Mouse (Mus musculus): ENCODE results near the gene Cpeb3. TPM values are rescaled to one million over a fixed set of nuclear protein-coding genes. Genes with fewer than 3 reads are reported as not detected.

The Cpeb3 gene
- polyA plus RNA-seq, 1 experiment from 2014 or later = 1.3 TPM

DNA sequence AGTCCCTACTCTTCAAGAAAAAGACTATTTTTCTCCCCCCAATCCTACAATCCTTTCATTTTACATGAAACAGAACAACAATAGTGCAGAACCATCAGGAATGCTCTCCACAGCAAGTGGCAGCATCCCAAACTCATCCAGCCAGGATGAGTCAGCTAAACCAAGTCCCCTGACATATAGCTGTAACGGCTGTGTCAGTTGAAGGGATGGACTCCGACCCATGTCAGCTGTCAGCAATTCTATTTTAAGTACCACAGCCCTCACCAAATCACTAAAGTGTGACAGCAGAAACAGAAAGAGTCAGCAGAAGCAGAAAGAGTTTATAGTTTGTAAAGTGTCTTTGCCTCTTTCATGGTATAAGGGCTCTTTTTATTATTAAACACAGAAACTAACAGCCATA, 148.8 kb downstream of the Cpeb3 start:
- no peaks in the 10 kb centered on the region for H3K4me1 ChIP-seq (ENCODE audit: insufficient read depth, low read length)
- H3K9ac ChIP-seq (replicated peaks; ENCODE audit: low read length) = no peak overlapping the region
- no peak overlapping the region for H3K4me2 ChIP-seq (replicated peaks; ENCODE audit: low read depth, low read length)
- no peaks in the 10 kb centered on the region for H3K27me3 ChIP-seq (ENCODE audit: insufficient read depth, low read length)
- H3K4me3 ChIP-seq (ENCODE audit: low read length) = no peak overlapping the region
- no peak for ATAC-seq (ENCODE audit: low FRiP score, low TSS enrichment)
- H3K36me3 ChIP-seq (ENCODE audit: insufficient read depth, low read length) = no peaks in the 10 kb centered on the region
- WGBS = 31% methylated on average over 2 of the region's 2 CpGs
- no peak overlapping the region for H3K27ac ChIP-seq (ENCODE audit: low read length)
- H3K9me3 ChIP-seq (ENCODE audit: low read length) = no peaks in the 10 kb centered on the region

DNA sequence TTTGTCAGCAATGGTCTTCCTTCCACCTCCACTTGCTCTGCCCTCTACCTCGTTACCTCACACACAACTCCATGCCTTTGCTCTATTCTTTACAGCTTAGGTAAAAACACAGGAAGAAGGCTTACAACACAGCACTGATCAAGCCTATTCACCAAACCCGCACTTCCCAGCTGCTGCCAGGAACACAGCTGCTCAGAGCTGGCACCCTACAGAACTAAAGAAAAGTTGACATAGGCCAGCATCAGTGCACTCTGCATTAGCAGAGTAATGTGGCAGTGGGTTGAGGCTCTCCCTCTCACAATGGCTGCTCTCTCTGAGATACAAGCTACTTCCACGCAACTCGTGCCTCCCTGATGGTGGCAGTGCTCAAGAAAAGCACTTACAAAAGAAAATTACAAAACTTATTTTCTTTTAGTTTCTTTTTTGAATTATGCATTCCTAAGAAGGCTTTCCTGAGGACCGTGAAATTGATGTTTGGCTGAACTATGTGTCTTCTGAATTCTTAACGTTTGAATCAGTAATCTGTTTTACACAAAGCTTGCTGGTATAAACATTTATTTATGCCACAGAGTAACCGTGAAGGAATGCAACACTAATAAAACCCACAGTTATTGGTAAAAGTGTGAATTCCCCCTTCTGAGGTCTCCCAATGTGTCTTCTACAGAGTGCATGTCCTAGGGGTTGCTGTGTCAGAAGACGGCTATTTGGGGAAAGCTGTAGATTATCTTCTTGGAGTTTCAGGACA, 151.1 kb downstream of the Cpeb3 start:
- Histone ChIP-seq H3K27me3 (ENCODE audit: insufficient read depth, low read length) (no peaks in the 10 kb centered on the region), H3K9me3 (ENCODE audit: low read length) (no peaks in the 10 kb centered on the region), H3K27ac (ENCODE audit: low read length) (no peak overlapping the region), H3K4me3 (ENCODE audit: low read length) (no peak overlapping the region), H3K9ac (replicated peaks; ENCODE audit: low read length) (no peak overlapping the region), H3K36me3 (ENCODE audit: insufficient read depth, low read length) (no peaks in the 10 kb centered on the region), H3K4me1 (ENCODE audit: insufficient read depth, low read length) (no peaks in the 10 kb centered on the region), H3K4me2 (replicated peaks; ENCODE audit: low read depth, low read length) (no peak overlapping the region)
- 82% methylated on average over 8 of the region's 8 CpGs for whole genome bisulfite sequencing
- ATAC-seq (ENCODE audit: low FRiP score, low TSS enrichment) = no peak

DNA sequence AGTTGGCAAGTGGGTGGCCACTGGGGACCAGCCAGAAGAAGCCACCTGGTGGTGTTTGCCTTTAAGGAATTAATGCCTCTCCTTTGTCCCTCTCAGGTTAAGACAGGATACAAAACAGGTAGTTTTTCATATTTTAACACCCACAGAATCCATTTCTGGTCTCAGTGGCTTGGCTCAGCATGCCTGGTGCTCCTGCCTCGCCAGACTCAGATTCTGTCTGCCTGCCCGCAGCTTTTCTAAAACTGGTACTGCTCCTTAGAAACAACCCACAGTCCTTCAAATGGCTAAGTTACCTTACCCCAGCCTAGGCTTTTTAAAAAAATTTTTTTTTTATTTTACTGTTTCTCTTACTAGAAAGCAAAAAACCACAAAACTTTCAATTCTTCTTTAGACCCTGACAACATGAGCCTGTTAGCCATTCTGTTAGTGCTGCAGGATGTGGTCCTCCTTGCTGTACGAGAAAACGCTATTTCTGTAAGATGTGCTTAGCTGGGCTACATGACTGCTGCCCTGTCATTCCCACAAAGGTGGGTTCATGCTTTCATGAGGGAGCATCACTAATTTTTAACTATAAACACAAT, 152.3 kb downstream of the Cpeb3 start:
- no peak overlapping the region for H3K4me3 ChIP-seq (ENCODE audit: low read length)

DNA sequence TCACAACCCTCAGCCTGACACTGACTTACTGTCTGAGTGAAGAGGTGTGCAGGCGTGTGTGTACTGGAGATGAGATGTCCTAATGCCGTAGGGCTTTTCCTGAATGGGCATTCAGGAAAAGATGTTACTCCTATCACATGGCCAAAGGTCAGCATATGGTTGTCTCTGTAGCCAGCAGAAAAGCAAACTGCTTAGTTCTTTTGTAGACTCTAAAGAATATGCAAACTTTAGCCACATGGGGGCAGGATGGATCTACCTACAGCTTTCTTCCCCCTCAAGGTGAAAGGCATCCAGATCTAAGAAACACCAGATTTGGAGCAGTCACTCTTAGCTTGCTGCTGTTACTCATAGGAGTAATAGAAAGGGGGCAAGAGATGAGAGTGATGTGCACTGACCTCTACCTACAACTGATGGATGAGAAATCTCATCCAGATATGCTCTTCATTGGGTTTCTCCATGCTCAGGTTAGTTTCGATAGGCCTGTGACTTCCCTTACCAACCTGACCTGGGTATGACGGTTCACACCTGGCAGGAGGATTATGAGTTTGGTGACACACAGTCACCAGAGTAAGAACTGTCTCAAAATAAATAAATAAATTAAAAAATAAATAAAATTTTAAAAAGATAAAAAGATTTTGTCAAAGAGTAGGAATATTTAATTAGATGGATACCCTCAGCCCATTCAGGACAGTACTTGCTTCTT, 157.6 kb downstream of the Cpeb3 start:
- H3K36me3 ChIP-seq (ENCODE audit: insufficient read depth, low read length) = no peaks in the 10 kb centered on the region
- WGBS = 63% methylated on average over 4 of the region's 4 CpGs
- no peak for ATAC-seq (ENCODE audit: low FRiP score, low TSS enrichment)
- no peak overlapping the region for H3K4me2 ChIP-seq (replicated peaks; ENCODE audit: low read depth, low read length)
- no peaks in the 10 kb centered on the region for H3K4me1 ChIP-seq (ENCODE audit: insufficient read depth, low read length)
- H3K9ac ChIP-seq (replicated peaks; ENCODE audit: low read length) = no peak overlapping the region
- no peaks in the 10 kb centered on the region for H3K27me3 ChIP-seq (ENCODE audit: insufficient read depth, low read length)
- H3K4me3 ChIP-seq (ENCODE audit: low read length) = no peak overlapping the region
- H3K9me3 ChIP-seq (ENCODE audit: low read length) = no peaks in the 10 kb centered on the region
- no peak overlapping the region for H3K27ac ChIP-seq (ENCODE audit: low read length)

More for the DNA sequence above, 152.3 kb downstream of the Cpeb3 start:
- Histone ChIP-seq H3K27me3 (ENCODE audit: insufficient read depth, low read length) (no peaks in the 10 kb centered on the region), H3K4me1 (ENCODE audit: insufficient read depth, low read length) (no peaks in the 10 kb centered on the region), H3K27ac (ENCODE audit: low read length) (no peak overlapping the region), H3K4me2 (replicated peaks; ENCODE audit: low read depth, low read length) (no peak overlapping the region), H3K9me3 (ENCODE audit: low read length) (no peaks in the 10 kb centered on the region), H3K36me3 (ENCODE audit: insufficient read depth, low read length) (no peaks in the 10 kb centered on the region), H3K9ac (replicated peaks; ENCODE audit: low read length) (no peak overlapping the region)
- WGBS = 81% methylated on average over 4 of the region's 4 CpGs
- ATAC-seq (ENCODE audit: low FRiP score, low TSS enrichment) = no peak

DNA sequence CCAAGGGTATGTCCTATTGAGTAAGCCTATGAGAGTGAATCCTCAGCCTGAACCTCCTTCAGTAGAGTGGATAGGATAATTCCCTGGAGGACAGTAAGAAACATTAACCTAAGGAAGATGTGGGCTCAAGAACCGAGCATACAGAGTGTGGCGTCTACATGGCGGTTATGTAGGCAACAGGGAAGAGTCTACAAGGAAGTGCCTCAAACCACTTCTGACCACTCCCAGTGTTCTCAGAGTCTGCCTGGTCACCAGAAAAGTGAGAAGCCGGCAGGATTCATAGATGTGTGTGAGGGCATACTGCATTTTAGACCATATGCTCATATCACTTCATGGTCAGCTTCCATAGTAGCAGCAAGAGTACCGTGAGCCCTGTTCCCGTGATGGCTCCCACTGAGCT, 159.9 kb downstream of the Cpeb3 start:
- Histone ChIP-seq H3K4me1 (ENCODE audit: insufficient read depth, low read length) (no peaks in the 10 kb centered on the region), H3K4me3 (ENCODE audit: low read length) (no peak overlapping the region), H3K36me3 (ENCODE audit: insufficient read depth, low read length) (no peaks in the 10 kb centered on the region), H3K27me3 (ENCODE audit: insufficient read depth, low read length) (no peaks in the 10 kb centered on the region), H3K27ac (ENCODE audit: low read length) (no peak overlapping the region), H3K4me2 (replicated peaks; ENCODE audit: low read depth, low read length) (no peak overlapping the region), H3K9ac (replicated peaks; ENCODE audit: low read length) (no peak overlapping the region), H3K9me3 (ENCODE audit: low read length) (no peaks in the 10 kb centered on the region)
- 91% methylated on average over 6 of the region's 6 CpGs for WGBS
- ATAC-seq (ENCODE audit: low FRiP score, low TSS enrichment) = no peak

DNA sequence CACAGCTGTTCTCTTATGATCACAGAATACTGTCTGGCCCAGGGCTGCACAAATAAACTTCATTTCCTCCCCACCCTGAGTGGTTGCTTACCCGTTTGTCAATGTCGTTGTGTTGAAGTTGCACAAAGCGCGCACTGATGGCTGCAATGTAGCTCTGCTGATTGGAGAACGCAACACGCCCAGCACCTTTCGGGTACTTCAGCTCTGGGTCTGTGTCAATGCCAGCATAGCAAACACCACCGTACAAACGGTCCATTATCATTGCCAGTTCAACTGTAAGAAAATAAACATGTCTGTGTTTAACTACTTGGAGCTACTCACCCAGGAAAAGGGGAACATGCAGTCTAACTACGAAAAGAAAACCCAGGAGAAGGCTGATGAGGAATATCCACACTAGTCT, 164.0 kb downstream of the Cpeb3 start:
- Histone ChIP-seq H3K27me3 (ENCODE audit: insufficient read depth, low read length) (no peaks in the 10 kb centered on the region), H3K4me1 (ENCODE audit: insufficient read depth, low read length) (no peaks in the 10 kb centered on the region), H3K36me3 (ENCODE audit: insufficient read depth, low read length) (no peaks in the 10 kb centered on the region), H3K9ac (replicated peaks; ENCODE audit: low read length) (no peak overlapping the region), H3K4me2 (replicated peaks; ENCODE audit: low read depth, low read length) (no peak overlapping the region), H3K9me3 (ENCODE audit: low read length) (no peaks in the 10 kb centered on the region), H3K27ac (ENCODE audit: low read length) (no peak overlapping the region), H3K4me3 (ENCODE audit: low read length) (no peak overlapping the region)
- ATAC-seq (ENCODE audit: low FRiP score, low TSS enrichment) = no peak
- WGBS = 79% methylated on average over 10 of the region's 10 CpGs

DNA sequence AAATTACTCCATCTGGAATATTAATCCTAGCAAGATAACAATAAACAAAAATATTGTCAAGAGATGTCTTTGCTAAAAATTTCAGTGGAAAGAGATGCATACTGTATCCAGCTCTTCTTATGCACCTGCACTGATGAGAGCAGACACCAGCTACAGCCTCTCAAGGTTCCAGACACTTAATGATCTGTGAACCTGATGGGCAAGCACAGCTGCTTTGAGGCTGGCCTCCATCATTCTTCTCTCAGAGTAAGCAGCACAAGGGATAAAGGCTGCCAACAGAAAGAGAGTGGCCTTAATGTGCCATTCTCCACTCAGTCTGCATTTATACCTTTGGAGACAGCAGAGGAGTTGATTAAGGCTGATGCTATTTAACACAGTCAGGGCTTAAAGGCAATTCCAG, 167.5 kb downstream of the Cpeb3 start:
- no peaks in the 10 kb centered on the region for H3K4me1 ChIP-seq (ENCODE audit: insufficient read depth, low read length)

DNA sequence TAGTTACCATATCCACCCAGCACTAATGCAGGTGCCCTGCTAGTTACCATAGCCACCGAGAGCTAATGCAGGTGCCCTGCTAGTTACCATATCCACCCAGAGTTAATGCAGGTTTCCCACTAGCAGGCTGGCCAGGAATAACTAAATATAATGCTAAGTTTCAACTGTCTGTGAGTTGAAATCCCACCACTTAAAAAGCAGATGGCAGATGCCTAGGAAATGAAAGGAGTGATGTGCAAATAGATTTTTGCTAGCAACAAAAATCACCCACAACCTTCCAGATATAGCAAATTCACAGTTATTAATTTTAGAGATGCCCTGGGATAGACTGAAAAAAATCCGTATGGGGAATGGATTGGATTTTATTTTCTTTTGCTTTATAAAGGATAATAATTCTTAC, 176.0 kb downstream of the Cpeb3 start:
- ATAC-seq (ENCODE audit: low FRiP score, low TSS enrichment) = no peak
- H3K27ac ChIP-seq (ENCODE audit: low read length) = no peak overlapping the region
- 82% methylated on average over 2 of the region's 2 CpGs for WGBS
- H3K4me3 ChIP-seq (ENCODE audit: low read length) = no peak overlapping the region
- no peak overlapping the region for H3K4me2 ChIP-seq (replicated peaks; ENCODE audit: low read depth, low read length)
- H3K36me3 ChIP-seq (ENCODE audit: insufficient read depth, low read length) = no peaks in the 10 kb centered on the region
- no peak overlapping the region for H3K9ac ChIP-seq (replicated peaks; ENCODE audit: low read length)
- no peaks in the 10 kb centered on the region for H3K4me1 ChIP-seq (ENCODE audit: insufficient read depth, low read length)
- no peaks in the 10 kb centered on the region for H3K9me3 ChIP-seq (ENCODE audit: low read length)
- H3K27me3 ChIP-seq (ENCODE audit: insufficient read depth, low read length) = no peaks in the 10 kb centered on the region

More for the DNA sequence above, 167.5 kb downstream of the Cpeb3 start:
- no peak overlapping the region for H3K4me2 ChIP-seq (replicated peaks; ENCODE audit: low read depth, low read length)
- no peak overlapping the region for H3K4me3 ChIP-seq (ENCODE audit: low read length)
- ATAC-seq (ENCODE audit: low FRiP score, low TSS enrichment) = no peak
- H3K9ac ChIP-seq (replicated peaks; ENCODE audit: low read length) = no peak overlapping the region
- H3K9me3 ChIP-seq (ENCODE audit: low read length) = no peaks in the 10 kb centered on the region
- no peak overlapping the region for H3K27ac ChIP-seq (ENCODE audit: low read length)
- no peaks in the 10 kb centered on the region for H3K36me3 ChIP-seq (ENCODE audit: insufficient read depth, low read length)
- H3K27me3 ChIP-seq (ENCODE audit: insufficient read depth, low read length) = no peaks in the 10 kb centered on the region

DNA sequence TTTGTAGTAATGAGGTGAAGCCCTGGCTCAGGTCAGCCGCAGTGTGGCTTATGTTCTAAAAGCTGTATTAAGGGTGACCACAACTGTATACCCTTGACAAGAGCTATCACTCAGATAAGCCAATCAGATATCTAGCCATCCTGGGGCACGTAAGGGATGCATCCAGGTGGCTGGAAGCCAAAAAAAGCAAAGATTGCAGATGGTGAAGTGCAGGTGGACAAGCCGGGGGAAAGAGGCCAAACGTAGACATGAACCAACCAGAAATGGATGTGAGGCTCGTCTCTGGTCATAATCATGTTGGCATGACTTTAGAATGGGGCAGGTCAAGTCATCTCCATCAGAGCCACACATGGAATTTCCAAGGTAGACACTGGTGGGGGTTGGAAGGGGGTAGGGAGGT, 177.0 kb downstream of the Cpeb3 start:
- WGBS = 81% methylated on average over 5 of the region's 5 CpGs
- no peak overlapping the region for H3K4me2 ChIP-seq (replicated peaks; ENCODE audit: low read depth, low read length)

DNA sequence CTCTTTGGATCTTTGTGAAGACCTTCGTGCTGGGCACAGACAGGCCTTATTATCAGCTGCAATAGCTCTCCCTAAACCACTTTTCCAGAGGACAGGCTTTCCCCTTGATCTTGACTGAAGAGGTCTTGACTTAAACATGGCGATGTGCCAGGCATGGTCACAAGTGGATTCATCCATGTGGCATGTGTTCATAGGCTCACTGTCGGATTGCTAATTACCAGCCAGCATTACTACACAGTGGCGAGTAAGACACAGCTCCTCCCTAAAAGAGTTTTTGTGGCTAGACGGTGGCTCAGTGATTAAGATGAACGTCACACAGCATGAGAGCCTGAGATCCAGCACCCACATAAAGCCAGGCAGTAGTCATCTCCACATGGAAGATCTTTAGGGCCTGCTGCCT, 178.6 kb downstream of the Cpeb3 start:
- no peaks in the 10 kb centered on the region for H3K36me3 ChIP-seq (ENCODE audit: insufficient read depth, low read length)
- no peak overlapping the region for H3K4me2 ChIP-seq (replicated peaks; ENCODE audit: low read depth, low read length)
- ATAC-seq (ENCODE audit: low FRiP score, low TSS enrichment) = no peak
- H3K9ac ChIP-seq (replicated peaks; ENCODE audit: low read length) = no peak overlapping the region
- no peak overlapping the region for H3K27ac ChIP-seq (ENCODE audit: low read length)
- no peak overlapping the region for H3K4me3 ChIP-seq (ENCODE audit: low read length)
- H3K9me3 ChIP-seq (ENCODE audit: low read length) = no peaks in the 10 kb centered on the region
- 76% methylated on average over 6 of the region's 6 CpGs for WGBS
- no peaks in the 10 kb centered on the region for H3K4me1 ChIP-seq (ENCODE audit: insufficient read depth, low read length)
- H3K27me3 ChIP-seq (ENCODE audit: insufficient read depth, low read length) = no peaks in the 10 kb centered on the region

More for the DNA sequence above, 177.0 kb downstream of the Cpeb3 start:
- no peak for ATAC-seq (ENCODE audit: low FRiP score, low TSS enrichment)
- Histone ChIP-seq H3K36me3 (ENCODE audit: insufficient read depth, low read length) (no peaks in the 10 kb centered on the region), H3K4me3 (ENCODE audit: low read length) (no peak overlapping the region), H3K9ac (replicated peaks; ENCODE audit: low read length) (no peak overlapping the region), H3K4me1 (ENCODE audit: insufficient read depth, low read length) (no peaks in the 10 kb centered on the region), H3K27me3 (ENCODE audit: insufficient read depth, low read length) (no peaks in the 10 kb centered on the region), H3K9me3 (ENCODE audit: low read length) (no peaks in the 10 kb centered on the region), H3K27ac (ENCODE audit: low read length) (no peak overlapping the region)

Measured in kidney, embryonic 16.5 days (tissue).